Mouse (Mus musculus) neural tube, embryonic 10.5 days (tissue): ENCODE measurements around the gene Rnf151.

Source experiments
- DNase-seq: peaks from one replicate; pipeline ENCODE4 v3.0.0-alpha.2; 2017; ENCODE audit warnings: low spot score; ENCODE audit errors: extremely low spot score

Gene Rnf151

DNA sequence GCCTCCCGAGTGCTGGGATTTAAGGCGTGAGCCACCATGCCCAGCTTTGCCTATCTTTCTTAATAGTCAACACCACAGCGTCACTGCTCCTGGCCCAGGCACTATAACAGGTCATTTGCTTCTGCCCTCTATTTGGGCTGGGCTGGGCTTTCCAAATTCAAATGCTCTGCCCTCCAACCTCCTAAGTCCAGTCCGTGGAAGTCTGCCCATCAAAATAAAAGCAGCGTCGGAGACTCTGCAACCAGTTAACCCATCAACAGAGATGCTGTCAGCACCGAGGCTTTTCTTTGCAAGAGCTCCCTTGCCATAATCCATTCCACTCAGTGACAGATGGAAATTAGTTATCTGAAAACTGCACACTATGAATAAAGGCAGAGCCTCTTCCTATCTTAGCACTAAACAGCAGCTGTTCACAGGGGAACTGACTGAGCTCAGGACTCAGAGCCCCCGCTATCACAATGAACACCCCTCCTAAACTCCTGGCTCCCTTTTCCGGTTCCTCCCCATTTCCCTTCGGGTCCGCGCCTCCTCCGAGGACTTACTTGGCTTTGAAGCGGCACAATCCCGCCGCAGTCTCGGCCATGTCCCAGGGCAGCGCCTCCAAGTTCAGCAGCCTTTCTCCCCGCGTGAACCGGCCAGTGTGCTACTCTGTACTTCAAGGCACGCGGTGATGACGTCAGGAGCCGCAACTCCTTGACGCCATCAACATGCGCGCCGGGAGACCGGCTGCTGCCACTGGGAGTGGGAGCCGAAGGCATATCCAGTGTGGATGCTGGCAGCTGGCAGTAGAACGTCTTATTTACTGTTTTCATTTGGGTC lies 10.7 kb downstream of the Rnf151 start, which contains the start of gene Tbl3:
Gene Tbl3, minus strand, starts transcription at position 679 of the 819 bp plus-strand sequence.
- DNase-seq = peak; percentile 98

DNA sequence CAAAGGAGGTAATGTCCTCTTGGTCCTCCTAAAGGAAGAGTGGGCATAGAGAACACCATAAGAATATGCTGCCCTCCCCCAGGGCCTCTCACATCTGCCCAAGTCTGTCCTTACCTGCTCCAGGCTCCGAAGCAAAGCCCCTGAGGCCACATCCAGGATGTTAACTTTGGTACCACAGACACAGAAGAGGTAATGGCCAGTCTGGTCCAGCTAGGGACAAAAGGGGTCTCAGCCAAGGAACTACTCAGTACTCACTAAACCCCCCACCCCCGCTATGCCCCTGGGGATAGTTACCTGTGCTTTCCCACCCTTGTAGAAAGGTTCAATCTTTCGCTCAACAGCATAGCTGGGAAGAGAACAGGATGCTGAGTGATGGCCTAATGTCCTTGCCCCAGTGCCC lies 12.0 kb downstream of the Rnf151 start:
- DNase-seq = no peak

- no peak for DNase-seq
Observed at GRCm38 (mm10) chr17:24701251-24701650, 16.6 kb downstream of the Rnf151 start.

DNA sequence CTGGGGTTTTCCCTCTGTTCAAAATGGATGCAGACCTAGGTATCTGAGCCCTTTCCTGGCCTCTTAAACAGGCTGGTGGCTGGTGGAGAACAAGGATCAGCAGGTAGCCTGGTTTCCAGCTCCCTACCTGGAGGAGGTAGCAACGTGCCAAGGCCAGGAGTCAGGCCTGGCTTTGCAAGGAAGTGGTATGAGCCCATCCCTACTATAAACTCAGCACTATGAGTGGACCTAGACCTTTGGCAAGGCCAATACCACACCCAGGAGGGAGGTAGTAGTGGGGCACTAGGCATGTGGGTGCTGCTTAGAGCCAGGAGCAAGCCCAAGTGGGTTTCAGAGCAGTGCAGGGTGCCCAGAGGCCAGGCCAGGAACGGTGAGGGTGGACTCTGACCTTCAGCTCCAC lies 18.4 kb downstream of the Rnf151 start:
- no peak for DNase-seq

GRCm38 (mm10) chr17:24698715-24699114 lies 19.1 kb downstream of the Rnf151 start:
- DNase-seq = no peak

GRCm38 (mm10) chr17:24697985-24698384 lies 19.9 kb downstream of the Rnf151 start:
- DNase-seq = no peak

DNA sequence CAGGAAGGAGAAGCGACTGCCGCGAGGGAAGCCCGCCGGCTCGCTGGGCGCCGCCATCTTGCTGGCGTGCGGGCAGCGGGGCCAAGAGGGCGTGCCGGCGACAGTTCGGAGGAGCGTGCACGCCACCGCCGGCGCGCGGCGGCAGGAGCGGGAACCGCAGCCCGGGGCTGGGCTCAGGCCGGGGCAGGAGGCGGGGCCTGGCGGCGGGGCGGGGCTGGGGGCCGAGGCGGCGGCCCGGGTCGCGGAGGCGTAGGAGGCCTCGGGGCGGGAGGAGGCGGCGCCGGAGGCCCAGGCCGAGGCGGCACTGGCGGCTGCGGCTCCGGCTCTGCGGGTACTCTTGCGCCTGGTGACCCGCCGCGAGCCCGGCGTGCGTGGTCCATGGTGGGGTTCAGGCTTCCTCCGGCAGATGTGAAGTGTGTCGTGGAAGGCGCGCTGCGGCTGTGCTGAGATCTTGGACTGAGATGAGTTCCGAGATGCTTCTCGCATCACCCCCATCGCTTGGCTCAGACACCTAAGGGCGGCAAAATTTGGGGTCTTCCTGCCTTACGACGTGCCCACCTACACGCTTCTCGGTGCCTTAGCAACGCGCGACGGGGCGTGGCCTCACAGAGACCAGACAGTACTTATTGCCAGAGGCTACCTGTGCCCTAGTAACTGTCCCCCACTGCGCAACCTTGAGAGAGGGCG lies 21.7 kb downstream of the Rnf151 start, which contains the start of the genes Gfer and Noxo1:
Gene Gfer, minus strand, starts transcription at position 146 of the 687 bp plus-strand sequence.
Gene Noxo1, plus strand, starts transcription at position 224 of the 687 bp plus-strand sequence.
- DNase-seq = peak; percentile 87

DNA sequence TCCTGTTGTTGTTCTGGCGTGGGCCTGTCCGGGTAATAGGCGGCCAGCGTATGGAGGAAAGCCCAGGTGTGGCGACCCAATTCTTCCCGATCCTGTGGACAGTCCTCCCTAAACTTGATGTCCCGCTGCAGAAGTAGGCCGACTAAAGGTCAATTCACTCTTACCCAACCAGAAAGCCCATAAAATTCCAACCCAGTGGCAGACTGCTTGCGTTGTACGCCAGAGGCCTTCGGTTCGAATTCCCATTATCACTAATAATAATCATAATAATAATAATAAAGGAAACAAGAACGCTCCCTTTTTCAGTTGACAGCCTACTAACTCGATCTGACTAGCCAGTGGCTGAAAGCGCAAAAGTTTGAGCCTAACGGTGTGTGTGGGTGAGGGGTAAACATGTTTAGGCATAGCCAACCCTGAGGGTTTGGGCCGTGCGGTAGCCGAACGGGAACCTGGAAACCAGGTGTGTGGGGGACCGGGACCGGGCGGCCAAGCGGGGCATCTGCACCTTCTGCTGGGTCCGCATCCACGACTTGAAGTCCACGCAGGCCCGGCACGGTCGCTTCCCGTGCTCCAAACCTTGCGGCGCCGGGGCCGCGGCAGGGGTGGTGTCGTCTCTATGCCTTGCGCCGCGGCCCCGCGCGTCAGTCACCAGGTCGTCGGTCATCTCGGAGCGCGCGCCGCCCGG lies 22.4 kb downstream of the Rnf151 start:
- no peak for DNase-seq

- DNase-seq = no peak
Observed at GRCm38 (mm10) chr17:24692385-24692784, 25.5 kb downstream of the Rnf151 start.

DNA sequence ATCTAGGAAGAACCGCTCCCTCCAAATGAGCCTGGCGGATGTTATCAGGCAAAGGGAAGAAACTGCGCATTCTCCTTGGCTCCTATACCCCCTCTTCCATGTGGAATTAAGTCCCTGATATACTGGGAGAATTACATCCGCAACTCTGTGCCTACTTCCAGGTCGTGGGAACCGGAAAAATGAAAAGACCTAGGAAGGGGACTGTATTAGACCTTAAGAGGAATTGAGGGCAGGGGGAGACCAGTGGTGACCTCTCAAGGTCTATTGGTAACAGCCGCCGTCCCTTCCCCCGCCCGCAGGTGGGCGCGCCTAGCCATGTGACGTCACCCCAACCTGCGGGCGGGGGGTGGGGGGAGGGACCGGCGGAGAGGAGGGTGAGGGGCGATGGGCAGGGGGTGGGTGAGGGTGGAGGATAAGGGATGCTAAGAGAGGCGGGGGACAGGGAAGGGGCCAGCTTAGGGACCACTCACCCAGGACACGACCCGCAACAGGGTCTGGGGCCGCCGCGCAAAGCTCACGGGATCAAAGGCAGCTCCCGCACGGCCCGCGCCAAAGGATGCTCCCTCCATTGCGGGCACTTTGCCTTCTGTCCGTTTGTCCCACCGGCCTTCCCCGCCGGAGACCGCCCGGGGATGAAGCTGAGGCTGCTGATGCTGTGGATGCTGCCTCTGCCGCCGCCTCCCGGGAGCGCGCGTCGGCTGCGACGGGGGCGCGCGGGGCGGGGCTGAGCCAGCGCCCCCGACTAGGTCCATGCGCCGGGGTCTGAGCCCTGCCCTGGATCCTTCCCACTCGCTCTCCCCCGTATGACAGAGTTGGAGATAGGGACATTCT lies 28.4 kb downstream of the Rnf151 start, which contains the start of gene Syngr3:
Gene Syngr3, minus strand, starts transcription at position 705 of the 831 bp plus-strand sequence.
- DNase-seq = peak; percentile 48

- DNase-seq = no peak
Observed at GRCm38 (mm10) chr17:24687599-24687998, 30.3 kb downstream of the Rnf151 start.

GRCm38 (mm10) chr17:24687146-24687595 lies 30.7 kb downstream of the Rnf151 start:
- DNase-seq = peak; percentile 42

- DNase-seq = peak; percentile 39
Observed at GRCm38 (mm10) chr17:24686514-24686913, 31.3 kb downstream of the Rnf151 start.

- DNase-seq = no peak
Observed at GRCm38 (mm10) chr17:24677500-24678080, 40.3 kb downstream of the Rnf151 start.

DNA sequence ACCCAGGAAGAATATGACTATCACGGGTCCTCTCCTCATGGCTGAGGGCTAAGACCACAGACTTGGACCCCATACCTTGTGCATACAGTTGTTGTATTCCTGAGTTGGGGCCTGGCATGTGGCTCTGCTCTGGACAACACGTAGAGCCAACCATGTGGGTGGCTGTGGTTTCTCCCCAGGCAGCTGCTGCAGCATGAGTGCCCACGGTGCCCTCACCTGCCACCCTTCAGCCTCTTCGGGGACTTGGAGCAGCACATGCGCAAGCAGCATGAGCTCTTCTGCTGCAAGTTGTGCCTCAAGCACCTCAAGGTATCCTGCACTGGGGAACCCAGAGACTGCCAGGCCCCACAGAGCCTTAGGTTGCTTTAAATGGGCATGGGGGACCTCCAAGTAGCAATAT lies 41.0 kb downstream of the Rnf151 start:
- no peak for DNase-seq

GRCm38 (mm10) chr17:24676187-24676586 lies 41.7 kb downstream of the Rnf151 start:
- peak; percentile 65 for DNase-seq

- no peak for DNase-seq
Observed at GRCm38 (mm10) chr17:24674277-24674676, 43.6 kb downstream of the Rnf151 start.

- no peak for DNase-seq
Observed at GRCm38 (mm10) chr17:24672141-24672540, 45.7 kb downstream of the Rnf151 start.

DNA sequence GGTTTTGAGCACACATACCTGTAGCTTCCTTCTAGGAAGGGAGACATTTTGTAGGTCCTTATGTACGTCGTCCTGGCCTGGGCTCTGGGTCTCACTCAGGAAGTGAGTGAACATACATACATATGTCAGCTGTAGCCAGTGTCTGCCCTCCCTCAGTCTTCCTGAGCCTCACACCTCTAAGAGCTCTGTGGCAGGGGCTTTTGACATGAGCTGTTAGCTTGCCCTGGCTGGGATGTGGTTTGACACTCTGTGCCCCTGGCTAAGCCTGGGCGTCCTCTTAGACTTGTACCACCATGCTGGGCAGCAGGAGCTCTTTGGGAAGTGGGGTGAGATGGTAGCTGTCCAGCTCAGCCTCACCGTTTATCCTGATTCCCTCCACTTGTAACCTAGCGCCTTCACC lies 46.5 kb downstream of the Rnf151 start:
- no peak for DNase-seq

- DNase-seq = no peak
Observed at GRCm38 (mm10) chr17:24670246-24670844, 47.5 kb downstream of the Rnf151 start.
